Mouse (Mus musculus): ENCODE measurements around the gene Lnx1. TPM values are rescaled to one million over a fixed set of nuclear protein-coding genes. Genes with fewer than 3 reads are reported as not detected.

The Lnx1 gene
- polyA plus RNA-seq (2016; fragmentation: Nextera tagmentation; extraction: Ambion mirVana), result 1.5 and 1.6 TPM in 2 replicates

- ATAC-seq (ENCODE audit: insufficient number of reproducible peaks, insufficient read depth, low FRiP score, low TSS enrichment, low read depth), result no peak
- Histone ChIP-seq H3K36me3 (no peaks in the 10 kb centered on the region), H3K9me3 (no peaks in the 10 kb centered on the region), H3K27me3 (no peaks in the 10 kb centered on the region), H3K9ac (replicated peaks) (no peak within 1 kb of the TSS), H3K27ac (peak within 1 kb of the TSS; percentile 75), H3K4me2 (peak within 1 kb of the TSS; percentile 57), H3K4me1 (replicated peaks) (peaks cover 36% of the 10 kb centered on the region), H3K4me3 (replicated peaks) (peak within 1 kb of the TSS; percentile 39)
- WGBS, result 54% methylated on average over 11 of the region's 11 CpGs
Observed at GRCm38 (mm10) chr5:74702766-74703165, at the start of gene Lnx1. TSS of gene Lnx1 (minus strand) at chr5:74702912.

DNA sequence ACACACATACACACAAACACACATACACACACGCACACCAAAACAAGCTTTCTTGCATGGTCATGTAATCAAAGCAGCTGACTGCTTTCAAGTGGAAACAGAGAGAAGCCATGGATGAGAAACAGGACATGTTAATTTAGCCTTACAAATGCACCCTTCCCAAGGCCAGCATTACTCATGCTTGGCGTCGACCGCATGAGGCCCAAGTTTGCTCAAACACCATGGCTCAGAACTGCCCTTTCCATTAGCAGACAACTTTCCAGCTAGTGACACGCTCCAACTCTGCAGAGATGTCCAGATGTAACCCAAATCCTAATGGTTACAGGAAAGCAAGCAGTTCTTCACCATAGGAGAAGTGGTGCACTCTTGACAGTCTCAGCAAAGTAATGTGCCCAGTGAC is 47.8 kb upstream of the Lnx1 start:
- WGBS, result 88% methylated on average over 5 of the region's 5 CpGs
- no peak for ATAC-seq (ENCODE audit: insufficient number of reproducible peaks, insufficient read depth, low FRiP score, low TSS enrichment, low read depth)
- no peak overlapping the region for H3K4me2 ChIP-seq

DNA sequence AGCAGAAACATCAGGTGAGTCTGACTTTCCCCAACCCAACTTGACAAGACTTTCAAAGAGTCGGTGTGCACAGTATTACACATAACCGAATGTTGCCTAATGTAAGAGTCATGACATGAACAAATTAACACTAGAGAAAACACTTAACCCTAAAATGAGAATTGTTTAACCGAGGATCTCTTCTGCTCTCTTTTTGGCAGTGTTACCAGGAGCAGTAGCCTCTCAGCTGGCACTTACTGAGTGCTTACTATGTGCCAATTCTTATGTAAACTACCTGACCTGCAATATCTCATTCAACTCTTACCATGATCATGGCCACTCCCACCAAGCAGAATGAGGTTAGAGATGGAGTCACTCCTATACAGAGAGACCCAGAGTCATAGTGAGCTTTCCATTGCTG is 44.8 kb upstream of the Lnx1 start:
- H3K4me1 ChIP-seq (replicated peaks), result no peaks in the 10 kb centered on the region
- H3K27me3 ChIP-seq, result no peaks in the 10 kb centered on the region
- H3K9ac ChIP-seq (replicated peaks), result no peak overlapping the region
- no peaks in the 10 kb centered on the region for H3K36me3 ChIP-seq
- 91% methylated on average over 3 of the region's 3 CpGs for WGBS
- no peak overlapping the region for H3K4me2 ChIP-seq
- H3K27ac ChIP-seq, result no peak overlapping the region
- no peak overlapping the region for H3K4me3 ChIP-seq (replicated peaks)
- H3K9me3 ChIP-seq, result no peaks in the 10 kb centered on the region
- ATAC-seq (ENCODE audit: insufficient number of reproducible peaks, insufficient read depth, low FRiP score, low TSS enrichment, low read depth), result no peak

More for the DNA sequence above, 47.8 kb upstream of the Lnx1 start:
- no peak overlapping the region for H3K9ac ChIP-seq (replicated peaks)
- H3K27me3 ChIP-seq, result no peaks in the 10 kb centered on the region
- H3K9me3 ChIP-seq, result no peaks in the 10 kb centered on the region
- H3K36me3 ChIP-seq, result no peaks in the 10 kb centered on the region
- 0 out of 2 replicates have a peak, but pooled peaks cover 9% of the 10 kb centered on the region for H3K4me1 ChIP-seq (replicated peaks)
- H3K4me3 ChIP-seq (replicated peaks), result no peak overlapping the region
- no peak overlapping the region for H3K27ac ChIP-seq

DNA sequence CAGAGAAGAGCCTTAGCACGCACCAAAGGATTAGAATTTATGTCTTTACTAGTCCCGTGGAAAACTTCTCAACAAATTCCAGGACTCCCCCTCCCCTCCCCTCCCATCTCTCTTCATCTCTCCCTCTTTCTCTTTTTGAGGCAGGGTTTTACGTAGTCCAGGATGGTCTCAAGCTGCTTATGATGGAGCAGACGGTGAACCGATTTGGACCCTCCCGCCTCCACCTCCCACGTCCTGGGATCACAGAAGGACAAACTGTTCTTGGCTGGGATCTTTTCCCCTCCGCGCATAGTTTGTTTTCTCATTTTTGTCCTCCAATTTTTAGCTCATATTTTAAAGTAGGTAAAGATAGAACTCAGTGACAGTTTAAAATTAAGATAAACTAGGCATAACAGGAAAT is 38.2 kb upstream of the Lnx1 start:
- H3K9me3 ChIP-seq, result no peaks in the 10 kb centered on the region
- no peak overlapping the region for H3K9ac ChIP-seq (replicated peaks)
- no peak overlapping the region for H3K27ac ChIP-seq
- WGBS, result 85% methylated on average over 9 of the region's 9 CpGs
- no peaks in the 10 kb centered on the region for H3K27me3 ChIP-seq
- peaks cover 18% of the 10 kb centered on the region for H3K4me1 ChIP-seq (replicated peaks)
- ATAC-seq (ENCODE audit: insufficient number of reproducible peaks, insufficient read depth, low FRiP score, low TSS enrichment, low read depth), result no peak
- H3K4me2 ChIP-seq, result no peak overlapping the region
- H3K4me3 ChIP-seq (replicated peaks), result no peak overlapping the region
- no peaks in the 10 kb centered on the region for H3K36me3 ChIP-seq

GRCm38 (mm10) chr5:74739435-74739834 is 36.7 kb upstream of the Lnx1 start:
- no peaks in the 10 kb centered on the region for H3K9me3 ChIP-seq
- ATAC-seq (ENCODE audit: insufficient number of reproducible peaks, insufficient read depth, low FRiP score, low TSS enrichment, low read depth), result no peak
- no peaks in the 10 kb centered on the region for H3K27me3 ChIP-seq
- H3K27ac ChIP-seq, result peak overlapping the region; percentile 35; the same call in 1 of the 2 replicates
- 0 out of 2 replicates have a peak overlapping the region, but pooled peaks have one; percentile 1 for H3K4me2 ChIP-seq
- H3K9ac ChIP-seq (replicated peaks), result no peak overlapping the region
- WGBS, result 33% methylated on average over 12 of the region's 12 CpGs
- no peak overlapping the region for H3K4me3 ChIP-seq (replicated peaks)
- peaks cover 22% of the 10 kb centered on the region for H3K4me1 ChIP-seq (replicated peaks)
- H3K36me3 ChIP-seq, result no peaks in the 10 kb centered on the region

DNA sequence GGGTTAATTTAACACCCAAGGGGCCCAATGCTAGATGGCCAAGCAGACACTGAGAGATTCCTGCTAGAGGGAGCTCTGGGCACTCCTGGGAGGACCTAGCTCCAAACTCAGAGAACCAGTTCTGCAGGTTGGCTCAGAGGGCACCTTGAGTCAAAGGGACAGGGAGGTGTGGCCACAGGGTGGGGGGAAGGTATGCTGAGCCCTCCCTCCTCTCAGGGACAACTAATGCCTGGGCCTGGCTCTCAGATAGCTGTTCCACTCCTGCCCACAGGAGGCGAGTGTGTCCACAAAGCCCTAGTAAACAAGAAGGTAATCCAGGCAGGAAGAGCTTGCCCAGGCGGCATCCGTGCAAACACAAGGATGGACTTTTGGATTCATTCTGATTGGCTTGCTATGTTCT is 35.6 kb upstream of the Lnx1 start:
- ATAC-seq (ENCODE audit: insufficient number of reproducible peaks, insufficient read depth, low FRiP score, low TSS enrichment, low read depth), result no peak
- no peaks in the 10 kb centered on the region for H3K36me3 ChIP-seq
- H3K4me2 ChIP-seq, result no peak overlapping the region
- no peak overlapping the region for H3K4me3 ChIP-seq (replicated peaks)
- no peaks in the 10 kb centered on the region for H3K27me3 ChIP-seq
- H3K9me3 ChIP-seq, result no peaks in the 10 kb centered on the region
- no peak overlapping the region for H3K9ac ChIP-seq (replicated peaks)
- 72% methylated on average over 3 of the region's 3 CpGs for WGBS
- peaks cover 33% of the 10 kb centered on the region for H3K4me1 ChIP-seq (replicated peaks)
- H3K27ac ChIP-seq, result no peak overlapping the region

DNA sequence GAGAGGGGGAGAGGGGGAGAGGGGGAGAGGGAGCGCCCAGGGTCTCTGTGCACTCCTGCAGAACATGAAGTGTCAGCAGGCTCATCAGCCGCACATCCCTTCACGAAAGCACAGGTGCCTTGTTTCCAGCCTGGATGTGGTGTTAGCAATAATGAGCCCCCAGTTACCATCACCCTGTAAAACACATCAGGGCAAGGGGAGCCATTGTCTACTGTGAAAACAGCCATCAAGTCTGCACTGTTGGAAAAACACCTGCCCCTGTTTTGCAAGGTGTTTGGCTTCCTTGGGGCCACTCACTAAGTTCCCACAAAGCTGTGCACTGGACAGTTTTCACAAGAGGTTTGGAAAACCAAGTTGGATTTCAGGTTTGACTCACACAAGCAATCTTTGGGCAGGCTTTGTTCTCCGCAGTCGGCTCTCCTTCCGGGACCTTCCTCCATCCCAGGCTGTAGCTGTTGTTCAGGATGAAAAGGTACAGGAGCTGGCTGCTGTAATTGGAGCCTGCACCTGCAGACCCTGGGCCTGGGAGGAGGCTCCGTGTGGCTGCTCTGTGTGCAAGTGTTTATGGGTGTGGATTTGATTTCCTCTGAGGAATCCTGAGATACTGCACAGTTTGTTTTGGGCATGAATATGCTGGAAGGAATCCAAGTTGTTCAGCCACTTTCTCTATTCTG is 31.3 kb upstream of the Lnx1 start:
- Histone ChIP-seq H3K9me3 (no peaks in the 10 kb centered on the region), H3K4me3 (replicated peaks) (no peak overlapping the region), H3K27me3 (no peaks in the 10 kb centered on the region), H3K4me1 (replicated peaks) (peaks cover 25% of the 10 kb centered on the region), H3K4me2 (0 out of 2 replicates have a peak overlapping the region, but pooled peaks have one; percentile 21), H3K36me3 (no peaks in the 10 kb centered on the region), H3K27ac (peak overlapping the region; percentile 37; the same call in 1 of the 2 replicates), H3K9ac (replicated peaks) (no peak overlapping the region)
- WGBS, result 26% methylated on average over 7 of the region's 7 CpGs
- ATAC-seq (ENCODE audit: insufficient number of reproducible peaks, insufficient read depth, low FRiP score, low TSS enrichment, low read depth), result peak; percentile 81

GRCm38 (mm10) chr5:74732613-74733012 is 29.9 kb upstream of the Lnx1 start:
- Histone ChIP-seq H3K9me3 (no peaks in the 10 kb centered on the region), H3K27me3 (no peaks in the 10 kb centered on the region), H3K4me1 (replicated peaks) (peaks cover 23% of the 10 kb centered on the region), H3K4me2 (no peak overlapping the region), H3K4me3 (replicated peaks) (no peak overlapping the region), H3K9ac (replicated peaks) (no peak overlapping the region), H3K36me3 (no peaks in the 10 kb centered on the region), H3K27ac (no peak overlapping the region)
- no peak for ATAC-seq (ENCODE audit: insufficient number of reproducible peaks, insufficient read depth, low FRiP score, low TSS enrichment, low read depth)
- 47% methylated on average over 8 of the region's 8 CpGs for WGBS

- H3K4me3 ChIP-seq (replicated peaks), result no peak overlapping the region
- no peak overlapping the region for H3K27ac ChIP-seq
- H3K36me3 ChIP-seq, result no peaks in the 10 kb centered on the region
- H3K9me3 ChIP-seq, result no peaks in the 10 kb centered on the region
- H3K27me3 ChIP-seq, result no peaks in the 10 kb centered on the region
- no peak overlapping the region for H3K9ac ChIP-seq (replicated peaks)
- ATAC-seq (ENCODE audit: insufficient number of reproducible peaks, insufficient read depth, low FRiP score, low TSS enrichment, low read depth), result no peak
- no peak overlapping the region for H3K4me2 ChIP-seq
- H3K4me1 ChIP-seq (replicated peaks), result peaks cover 33% of the 10 kb centered on the region
- 58% methylated on average over 5 of the region's 5 CpGs for WGBS
Observed at GRCm38 (mm10) chr5:74730601-74731000, 27.9 kb upstream of the Lnx1 start.

- H3K4me3 ChIP-seq (replicated peaks), result no peak overlapping the region
- H3K4me2 ChIP-seq, result no peak overlapping the region
- 0 out of 2 replicates have a peak, but pooled peaks cover 1% of the 10 kb centered on the region for H3K9me3 ChIP-seq
- H3K27ac ChIP-seq, result no peak overlapping the region
- H3K9ac ChIP-seq (replicated peaks), result no peak overlapping the region
- ATAC-seq (ENCODE audit: insufficient number of reproducible peaks, insufficient read depth, low FRiP score, low TSS enrichment, low read depth), result no peak
- H3K36me3 ChIP-seq, result no peaks in the 10 kb centered on the region
- no peaks in the 10 kb centered on the region for H3K27me3 ChIP-seq
- WGBS, result 73% methylated on average over 6 of the region's 6 CpGs
- H3K4me1 ChIP-seq (replicated peaks), result peaks cover 33% of the 10 kb centered on the region
Observed at GRCm38 (mm10) chr5:74729567-74729966, 26.9 kb upstream of the Lnx1 start.

GRCm38 (mm10) chr5:74728186-74728585 is 25.5 kb upstream of the Lnx1 start:
- WGBS, result 67% methylated on average over 6 of the region's 6 CpGs
- H3K9me3 ChIP-seq, result 0 out of 2 replicates have a peak, but pooled peaks cover 3% of the 10 kb centered on the region
- H3K4me2 ChIP-seq, result no peak overlapping the region
- no peaks in the 10 kb centered on the region for H3K27me3 ChIP-seq
- no peak overlapping the region for H3K4me3 ChIP-seq (replicated peaks)
- no peak overlapping the region for H3K9ac ChIP-seq (replicated peaks)
- no peak for ATAC-seq (ENCODE audit: insufficient number of reproducible peaks, insufficient read depth, low FRiP score, low TSS enrichment, low read depth)
- no peak overlapping the region for H3K27ac ChIP-seq
- H3K4me1 ChIP-seq (replicated peaks), result peaks cover 20% of the 10 kb centered on the region
- H3K36me3 ChIP-seq, result no peaks in the 10 kb centered on the region

DNA sequence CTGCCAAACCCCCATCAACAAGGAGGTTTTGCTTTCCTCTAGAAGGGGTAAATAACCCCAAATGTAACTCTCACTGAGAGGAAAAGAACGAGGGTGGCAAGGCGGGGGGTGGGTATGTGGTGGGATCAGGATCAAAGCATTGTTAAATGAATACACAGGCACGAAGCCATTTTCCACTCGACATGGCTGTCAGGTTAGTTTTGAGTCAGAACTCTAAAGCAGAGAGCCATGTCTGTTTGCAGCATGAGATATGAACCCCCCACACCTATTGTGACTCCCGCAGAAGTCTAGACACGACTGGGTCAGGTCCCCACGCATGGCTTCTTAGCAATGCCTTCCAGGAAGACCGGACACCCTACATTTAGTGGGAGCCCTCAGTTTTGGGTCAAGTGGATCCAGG is 24.6 kb upstream of the Lnx1 start:
- H3K27ac ChIP-seq, result no peak overlapping the region
- 0 out of 2 replicates have a peak, but pooled peaks cover 3% of the 10 kb centered on the region for H3K9me3 ChIP-seq
- H3K4me1 ChIP-seq (replicated peaks), result peaks cover 17% of the 10 kb centered on the region
- ATAC-seq (ENCODE audit: insufficient number of reproducible peaks, insufficient read depth, low FRiP score, low TSS enrichment, low read depth), result no peak
- 75% methylated on average over 8 of the region's 8 CpGs for WGBS
- no peaks in the 10 kb centered on the region for H3K36me3 ChIP-seq
- no peak overlapping the region for H3K4me2 ChIP-seq
- H3K4me3 ChIP-seq (replicated peaks), result no peak overlapping the region
- no peaks in the 10 kb centered on the region for H3K27me3 ChIP-seq
- no peak overlapping the region for H3K9ac ChIP-seq (replicated peaks)

Measured in limb, embryonic 12.5 days (tissue).